Mouse (Mus musculus) liver, adult 2 months (tissue): ENCODE results near the gene Abca7. TPM values are rescaled to one million over a fixed set of nuclear protein-coding genes. Genes with fewer than 3 reads are reported as not detected.

Experiments used
- DNase-seq: peaks from one replicate; pipeline ENCODE4 v3.0.0-alpha.2; 2011; ENCODE audit warnings: low read depth, low spot score; ENCODE audit errors: extremely low read depth
- H3K27ac ChIP-seq: fragments of 200-500 bp; replicated peaks from 2 replicates; pipeline ENCODE4 v1.5.1; 2012; ENCODE audit warnings: low read depth, mild to moderate bottlenecking, control low read depth, inconsistent platforms, low read length; ENCODE audit not compliant: insufficient read depth
- H3K27me3 ChIP-seq: fragments of 200-500 bp; 2 replicates; pipeline ENCODE4 v1.6.1; 2012; ENCODE audit warnings: mild to moderate bottlenecking, moderate library complexity, low read length, inconsistent platforms; ENCODE audit not compliant: control insufficient read depth, insufficient read depth
- H3K36me3 ChIP-seq: fragments of 200-500 bp; 2 replicates; pipeline ENCODE4 v1.6.1; 2012; ENCODE audit warnings: low read length, inconsistent platforms; ENCODE audit not compliant: control insufficient read depth, insufficient read depth
- H3K4me1 ChIP-seq: fragments of 200-500 bp; 2 replicates; pipeline ENCODE4 v1.6.1; 2011; ENCODE audit warnings: low read length; ENCODE audit not compliant: control insufficient read depth, insufficient read depth
- H3K4me3 ChIP-seq: fragments of 200-500 bp; 2 replicates; pipeline ENCODE4 v1.5.1; 2011; ENCODE audit warnings: low read depth, mild to moderate bottlenecking, control low read depth, low read length, moderate library complexity; ENCODE audit not compliant: insufficient read depth
- H3K79me2 ChIP-seq: fragments of 200-500 bp; 2 replicates; pipeline ENCODE4 v1.6.1; 2012; ENCODE audit warnings: inconsistent platforms, mild to moderate bottlenecking, low read length, moderate library complexity; ENCODE audit not compliant: control insufficient read depth, insufficient read depth
- H3K9ac ChIP-seq: fragments of 200-500 bp; 2 replicates; pipeline ENCODE4 v1.6.1; 2012; ENCODE audit warnings: low read depth, mild to moderate bottlenecking, control low read depth, inconsistent platforms, low read length
- CTCF ChIP-seq: fragments of 200-500 bp; IDR thresholded peaks from 2 replicates; pipeline ENCODE4 v1.5.1; 2011; ENCODE audit warnings: low read depth, low read length, control low read depth
- POLR2A ChIP-seq: fragments of 200-500 bp; IDR thresholded peaks from 2 replicates; pipeline ENCODE4 v1.6.1; 2011; ENCODE audit warnings: low read length, control low read depth; ENCODE audit not compliant: insufficient read depth; ENCODE audit errors: extremely low read depth
- WGBS: fragments of 180-500 bp; shearing (Covaris S2); methylation state at CpG from one replicate; pipeline ENCODE4 v1.1.7; 2018; 5-methylcytosine and 5-hydroxymethylcytosine counted together
- polyA plus RNA-seq: library from polyadenylated mRNA; depleted of rRNA; stranded (reverse); fragments of >200 nt; gene quantifications from 2 replicates; pipeline ENCODE4 v1.2.3, GENCODE M21; 2012
- total RNA-seq: library from RNA; depleted of rRNA; stranded (reverse); fragments of >200 nt; gene quantifications from 2 replicates; pipeline ENCODE4 v1.2.3, GENCODE M21; 2014

The Abca7 gene
- total and polyA plus RNA-seq, 2 experiments = 1.4 to 3.2 TPM

DNA sequence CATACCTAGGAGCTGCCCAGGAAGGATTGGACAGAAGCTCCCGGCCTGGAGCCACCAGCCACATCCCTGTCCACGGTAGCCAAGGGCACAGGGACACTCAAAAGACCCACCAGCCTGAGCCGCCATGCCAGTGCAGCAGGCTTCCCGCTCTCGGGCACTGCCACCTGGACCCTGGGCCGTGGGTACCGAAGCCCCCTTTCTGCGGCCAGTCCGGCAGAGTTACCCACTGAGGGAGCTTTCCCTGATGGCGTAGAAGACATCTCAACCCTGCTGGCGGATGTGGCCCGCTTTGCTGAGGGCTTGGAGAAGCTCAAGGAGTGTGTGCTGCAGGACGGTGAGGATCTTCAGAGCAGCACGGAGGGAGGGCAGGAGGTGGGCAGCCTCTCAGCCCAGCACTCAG, 21.5 kb downstream of the Abca7 start:
- Histone ChIP-seq H3K4me1 (no peaks in the 10 kb centered on the region), H3K27ac (peak overlapping the region; percentile 29), H3K4me3 (peak overlapping the region; percentile 35), H3K9ac (peak overlapping the region; percentile 70), H3K36me3 (no peaks in the 10 kb centered on the region), H3K27me3 (no peaks in the 10 kb centered on the region), H3K79me2 (no peaks in the 10 kb centered on the region)
- DNase-seq = no peak
- TF ChIP-seq CTCF (no peak), POLR2A (no peak)
- WGBS = 75% methylated on average over 14 of the region's 14 CpGs

DNA sequence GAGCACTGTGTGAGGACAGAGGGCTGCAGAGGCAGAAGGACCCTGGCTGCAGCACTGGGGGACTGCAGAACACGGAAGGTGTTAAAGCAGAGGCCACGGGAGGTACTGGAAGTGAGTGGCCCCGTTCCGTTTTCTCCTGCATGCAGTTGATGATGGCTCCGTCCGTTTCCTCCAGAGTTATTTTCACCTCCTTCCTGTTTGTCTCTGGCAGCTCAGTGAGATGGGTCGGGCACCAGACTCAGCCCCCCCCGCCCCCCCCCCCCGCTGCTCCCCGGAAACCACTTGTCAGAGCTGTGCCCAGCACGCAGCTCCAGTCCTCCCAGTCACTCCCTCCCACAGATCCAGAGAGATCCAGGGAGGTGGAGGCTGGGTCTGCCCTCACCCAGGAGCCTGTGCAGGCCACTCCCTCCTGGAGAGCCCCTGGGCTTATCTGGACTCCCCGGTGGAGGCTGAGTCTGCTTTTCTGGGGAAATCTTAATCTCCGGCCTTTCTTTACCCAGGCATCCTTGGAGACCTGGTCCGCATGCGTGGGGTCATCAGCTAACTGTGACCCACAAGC, 22.5 kb downstream of the Abca7 start:
- no peaks in the 10 kb centered on the region for H3K27me3 ChIP-seq
- H3K4me1 ChIP-seq = no peaks in the 10 kb centered on the region
- H3K4me3 ChIP-seq = peak overlapping the region; percentile 34; the same call in 1 of the 2 replicates
- no peak for DNase-seq
- H3K36me3 ChIP-seq = no peaks in the 10 kb centered on the region
- TF ChIP-seq POLR2A (no peak), CTCF (no peak)
- H3K9ac ChIP-seq = peak overlapping the region; percentile 55
- WGBS = 16% methylated on average over 15 of the region's 15 CpGs
- peak overlapping the region; percentile 75 for H3K27ac ChIP-seq
- H3K79me2 ChIP-seq = no peaks in the 10 kb centered on the region

GRCm38 (mm10) chr10:80019471-80020131, 23.3 kb downstream of the Abca7 start:
- H3K4me1 ChIP-seq = no peaks in the 10 kb centered on the region
- H3K27ac ChIP-seq = peak overlapping the region; percentile 39
- H3K27me3 ChIP-seq = no peaks in the 10 kb centered on the region
- TF ChIP-seq CTCF (no peak), POLR2A (no peak)
- peak overlapping the region; percentile 14; the same call in 1 of the 2 replicates for H3K4me3 ChIP-seq
- DNase-seq = no peak
- WGBS = 26% methylated on average over 20 of the region's 20 CpGs
- no peaks in the 10 kb centered on the region for H3K36me3 ChIP-seq
- H3K9ac ChIP-seq = 0 out of 2 replicates have a peak overlapping the region, but pooled peaks have one; percentile 26
- H3K79me2 ChIP-seq = no peaks in the 10 kb centered on the region

GRCm38 (mm10) chr10:80020191-80020590, 23.9 kb downstream of the Abca7 start:
- H3K4me1 ChIP-seq = no peaks in the 10 kb centered on the region
- H3K4me3 ChIP-seq = no peak overlapping the region
- H3K36me3 ChIP-seq = no peaks in the 10 kb centered on the region
- H3K9ac ChIP-seq = no peak overlapping the region
- 61% methylated on average over 11 of the region's 11 CpGs for WGBS
- H3K79me2 ChIP-seq = no peaks in the 10 kb centered on the region
- no peaks in the 10 kb centered on the region for H3K27me3 ChIP-seq
- DNase-seq = no peak
- no peak overlapping the region for H3K27ac ChIP-seq
- no peak for TF ChIP-seq POLR2A
- TF ChIP-seq CTCF = no peak

DNA sequence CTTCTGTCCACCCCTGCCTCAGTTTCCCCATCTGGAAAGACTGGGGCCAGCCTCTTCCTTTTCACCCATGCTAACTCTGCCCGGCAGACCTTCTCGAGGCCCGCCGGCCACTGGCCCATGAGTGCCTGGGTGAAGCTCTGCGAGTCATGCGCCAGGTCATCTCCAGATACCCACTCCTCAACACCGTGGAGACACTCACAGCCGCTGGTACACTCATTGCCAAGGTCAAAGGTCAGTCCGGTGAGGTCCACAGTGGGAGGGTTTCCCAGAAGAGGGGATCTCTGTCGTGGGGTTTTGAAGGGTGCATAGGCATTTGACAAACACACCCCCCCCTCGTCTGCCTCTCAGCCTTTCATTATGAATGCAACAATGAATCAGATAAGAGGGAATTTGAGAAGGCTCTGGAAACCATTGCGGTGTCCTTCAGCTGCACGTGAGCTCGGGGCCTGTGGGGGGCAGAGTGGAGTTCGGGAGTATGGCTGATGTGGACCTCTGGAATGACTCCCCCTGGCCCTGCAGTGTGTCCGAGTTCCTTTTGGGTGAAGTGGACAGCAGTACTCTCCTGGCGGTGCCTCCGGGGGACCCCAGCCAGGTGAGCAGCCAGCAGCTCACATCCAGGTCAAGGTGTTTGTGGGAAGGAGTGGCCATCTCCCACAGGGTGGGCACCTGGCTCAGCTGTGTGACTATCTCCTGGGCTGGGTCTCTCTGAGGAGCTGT, 24.5 kb downstream of the Abca7 start:
- TF ChIP-seq POLR2A (no peak), CTCF (0 out of 2 replicates have a peak, but pooled peaks have one; percentile 12)
- no peak overlapping the region for H3K4me3 ChIP-seq
- no peaks in the 10 kb centered on the region for H3K79me2 ChIP-seq
- 77% methylated on average over 18 of the region's 18 CpGs for WGBS
- no peaks in the 10 kb centered on the region for H3K4me1 ChIP-seq
- no peaks in the 10 kb centered on the region for H3K27me3 ChIP-seq
- no peak overlapping the region for H3K27ac ChIP-seq
- H3K9ac ChIP-seq = no peak overlapping the region
- DNase-seq = no peak
- no peaks in the 10 kb centered on the region for H3K36me3 ChIP-seq

- TF ChIP-seq POLR2A = no peak
- no peak for TF ChIP-seq CTCF
- Histone ChIP-seq H3K4me3 (no peak overlapping the region), H3K9ac (no peak overlapping the region), H3K79me2 (no peaks in the 10 kb centered on the region), H3K36me3 (no peaks in the 10 kb centered on the region), H3K27ac (no peak overlapping the region), H3K27me3 (no peaks in the 10 kb centered on the region), H3K4me1 (no peaks in the 10 kb centered on the region)
- 88% methylated on average over 13 of the region's 13 CpGs for WGBS
- no peak for DNase-seq
Measured at GRCm38 (mm10) chr10:80021320-80021641, 25.0 kb downstream of the Abca7 start.
